Mouse (Mus musculus) stomach, postnatal 0 days (tissue): ENCODE measurements around the gene Rundc3a.

ENCODE experiments used
- CTCF ChIP-seq: IDR thresholded peaks from 2 replicates; pipeline ENCODE4 v1.5.1; 2016; ENCODE audit warnings: antibody characterized with exemption, low read depth, mild to moderate bottlenecking, moderate library complexity
- EP300 ChIP-seq: optimal IDR thresholded peaks from 2 replicates; pipeline ENCODE3; 2016; ENCODE audit warnings: antibody characterized with exemption

GRCm38 (mm10) chr11:102445891-102446361 is 52.7 kb downstream of the Rundc3a start:
- TF ChIP-seq EP300 (no peak), CTCF (no peak)
